Mouse (Mus musculus) cortical plate, adult 2 months (tissue): Measurements from ENCODE around the gene Arhgap25.

ENCODE experiments used
- CTCF ChIP-seq: fragments of 200-500 bp; IDR thresholded peaks from 2 replicates; pipeline ENCODE4 v1.5.1; 2011; ENCODE audit warnings: mild to moderate bottlenecking, control low read depth, low read length; ENCODE audit not compliant: insufficient read depth; ENCODE audit errors: extremely low read depth
- POLR2A ChIP-seq: fragments of 200-500 bp; IDR thresholded peaks from 2 replicates; pipeline ENCODE4 v1.6.1; 2011; ENCODE audit warnings: mild to moderate bottlenecking, low read length, control low read depth; ENCODE audit not compliant: insufficient read depth; ENCODE audit errors: extremely low read depth

DNA sequence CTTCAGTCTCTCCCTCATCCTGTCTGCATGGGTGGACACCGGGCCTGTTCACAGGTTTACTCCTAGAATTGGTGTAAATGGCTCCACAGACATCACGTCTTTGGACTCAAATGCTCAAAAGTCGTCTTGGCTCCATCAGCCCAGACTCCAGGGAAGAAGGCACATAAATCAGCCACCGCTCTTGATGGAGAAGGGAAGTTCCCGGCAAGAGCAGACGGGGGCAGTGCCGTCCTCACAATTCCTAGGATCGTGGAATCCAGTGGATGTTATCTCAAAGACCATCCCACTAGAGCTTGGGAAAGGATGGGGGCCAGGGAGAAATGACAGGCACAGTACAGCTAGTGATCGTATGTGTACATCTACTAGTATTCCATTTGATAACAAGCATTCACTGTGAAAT is 45.2 kb upstream of the Arhgap25 start:
- TF ChIP-seq CTCF = peak; percentile 38
- no peak for TF ChIP-seq POLR2A
